Mouse (Mus musculus) liver, postnatal 0 days (tissue): ENCODE results near the gene Zfp212. TPM values are rescaled to one million over a fixed set of nuclear protein-coding genes. Genes with fewer than 3 reads are reported as not detected.

Experiments
- ATAC-seq: fragments of 200-750 bp; cut with Nextera tagmentation; 2 replicates; pipeline ENCODE4 v1.8.0; 2017; ENCODE audit warnings: mild to moderate bottlenecking, moderate library complexity
- DNase-seq: peaks from one replicate; pipeline ENCODE4 v3.0.0-alpha.2; 2016
- H3K27ac ChIP-seq: fragments of 300-500 bp; sonication (generic); 2 replicates; pipeline ENCODE4 v1.5.1; 2014; ENCODE audit warnings: antibody characterized with exemption, moderate library complexity, mild to moderate bottlenecking, low read depth
- H3K27me3 ChIP-seq: fragments of 300-500 bp; sonication (generic); 2 replicates; pipeline ENCODE4 v1.6.1; 2014; ENCODE audit warnings: low read length, control low read depth, mixed read lengths; ENCODE audit not compliant: insufficient read depth
- H3K36me3 ChIP-seq: fragments of 300-500 bp; sonication (generic); replicated peaks from 2 replicates; pipeline ENCODE4 v1.6.1; 2014; ENCODE audit warnings: mild to moderate bottlenecking, control low read depth, low read length, moderate library complexity, mixed read lengths; ENCODE audit not compliant: insufficient read depth
- H3K4me1 ChIP-seq: fragments of 300-500 bp; sonication (generic); 2 replicates; pipeline ENCODE4 v1.6.1; 2014; ENCODE audit warnings: antibody characterized with exemption, mild to moderate bottlenecking, control low read depth; ENCODE audit not compliant: insufficient read depth
- H3K4me2 ChIP-seq: fragments of 300-500 bp; sonication (generic); 2 replicates; pipeline ENCODE4 v1.6.1; 2014; ENCODE audit warnings: low read depth, mild to moderate bottlenecking, low read length, moderate library complexity, mixed read lengths
- H3K4me3 ChIP-seq: fragments of 300-500 bp; sonication (generic); 2 replicates; pipeline ENCODE4 v1.5.1; 2014; ENCODE audit warnings: low read depth, low read length
- H3K9ac ChIP-seq: fragments of 300-500 bp; sonication (generic); replicated peaks from 2 replicates; pipeline ENCODE4 v1.6.1; 2014; ENCODE audit warnings: mild to moderate bottlenecking, moderate library complexity
- H3K9me3 ChIP-seq: fragments of 300-500 bp; sonication (generic); 2 replicates; pipeline ENCODE4 v1.6.1; 2016; ENCODE audit warnings: mild to moderate bottlenecking, control low read depth, low read length, mixed read lengths
- CTCF ChIP-seq: sonication (generic); IDR thresholded peaks from 2 replicates; pipeline ENCODE4 v1.5.1; 2016; ENCODE audit warnings: antibody characterized with exemption, low read depth
- EP300 ChIP-seq: IDR thresholded peaks from 2 replicates; pipeline ENCODE4 v1.6.1; 2016; ENCODE audit warnings: antibody characterized with exemption, low read depth, mild to moderate bottlenecking
- WGBS: fragments of 180-500 bp; shearing (Covaris S2); extraction: QIAGEN DNeasy Blood & Tissue Kit; methylation state at CpG from one replicate; pipeline ENCODE4 v1.1.7; 2014; ENCODE audit not compliant: insufficient replicate concordance; 5-methylcytosine and 5-hydroxymethylcytosine counted together
- polyA plus RNA-seq: library from polyadenylated mRNA; unstranded; fragments of >200 nt; fragmentation: Nextera tagmentation; extraction: Ambion mirVana; gene quantifications from 2 replicates; pipeline ENCODE4 v1.2.1, GENCODE M21; 2015

Gene Zfp212
- polyA plus RNA-seq, 1 experiment from 2014 or later, result 5.1 TPM

DNA sequence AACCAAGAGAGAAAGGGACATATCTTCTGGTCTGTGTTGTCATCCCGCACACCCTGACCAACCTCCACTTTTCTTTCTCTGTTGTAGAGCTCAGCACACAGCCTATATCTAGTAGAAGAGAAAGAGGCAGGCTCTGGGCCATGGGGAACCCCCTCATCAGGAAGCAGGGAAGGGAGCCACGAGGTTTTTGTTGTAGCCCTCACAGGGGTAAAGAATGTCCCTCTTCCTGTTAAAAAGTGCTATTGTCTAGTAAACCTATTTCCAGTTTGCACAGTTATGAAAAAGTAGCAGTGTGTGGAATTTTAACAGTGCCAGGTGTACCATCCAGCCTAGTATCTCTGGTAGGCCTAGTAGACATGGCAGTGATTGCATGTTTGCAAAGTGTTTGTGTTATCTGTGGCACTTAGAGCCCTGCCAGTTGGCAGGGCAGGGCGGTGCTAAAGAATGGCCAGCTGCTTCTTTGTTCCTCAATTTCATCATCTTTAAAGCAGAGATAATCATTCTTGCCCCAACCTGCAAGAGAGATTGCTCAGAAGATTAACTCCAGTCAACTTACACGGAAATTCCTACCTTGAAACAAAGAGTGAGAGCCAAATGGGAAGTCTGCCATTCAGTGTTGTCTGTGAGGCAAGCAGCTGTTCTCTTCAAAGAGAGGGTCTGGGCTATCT, 41.1 kb upstream of the Zfp212 start:
- Histone ChIP-seq H3K4me2 (peak overlapping the region; percentile 75), H3K27ac (no peak overlapping the region), H3K4me1 (peaks cover 12% of the 10 kb centered on the region), H3K36me3 (peaks cover 33% of the 10 kb centered on the region), H3K9ac (peak overlapping the region; percentile 93; the same call in 1 of the 2 replicates), H3K9me3 (no peaks in the 10 kb centered on the region), H3K27me3 (no peaks in the 10 kb centered on the region), H3K4me3 (no peak overlapping the region)
- TF ChIP-seq EP300 (no peak), CTCF (no peak)
- no peak for ATAC-seq
- DNase-seq, result no peak
- 60% methylated on average over 4 of the region's 4 CpGs for WGBS

GRCm38 (mm10) chr6:47880166-47880565, 40.1 kb upstream of the Zfp212 start:
- H3K4me3 ChIP-seq, result no peak overlapping the region
- no peak overlapping the region for H3K27ac ChIP-seq
- H3K27me3 ChIP-seq, result no peaks in the 10 kb centered on the region
- H3K4me2 ChIP-seq, result no peak overlapping the region
- ATAC-seq (no peak), DNase-seq (no peak)
- 95% methylated on average over 10 of the region's 10 CpGs for WGBS
- H3K9ac ChIP-seq, result no peak overlapping the region
- peaks cover 37% of the 10 kb centered on the region for H3K36me3 ChIP-seq
- H3K4me1 ChIP-seq, result peaks cover 12% of the 10 kb centered on the region
- TF ChIP-seq EP300 (no peak), CTCF (no peak)
- H3K9me3 ChIP-seq, result no peaks in the 10 kb centered on the region

DNA sequence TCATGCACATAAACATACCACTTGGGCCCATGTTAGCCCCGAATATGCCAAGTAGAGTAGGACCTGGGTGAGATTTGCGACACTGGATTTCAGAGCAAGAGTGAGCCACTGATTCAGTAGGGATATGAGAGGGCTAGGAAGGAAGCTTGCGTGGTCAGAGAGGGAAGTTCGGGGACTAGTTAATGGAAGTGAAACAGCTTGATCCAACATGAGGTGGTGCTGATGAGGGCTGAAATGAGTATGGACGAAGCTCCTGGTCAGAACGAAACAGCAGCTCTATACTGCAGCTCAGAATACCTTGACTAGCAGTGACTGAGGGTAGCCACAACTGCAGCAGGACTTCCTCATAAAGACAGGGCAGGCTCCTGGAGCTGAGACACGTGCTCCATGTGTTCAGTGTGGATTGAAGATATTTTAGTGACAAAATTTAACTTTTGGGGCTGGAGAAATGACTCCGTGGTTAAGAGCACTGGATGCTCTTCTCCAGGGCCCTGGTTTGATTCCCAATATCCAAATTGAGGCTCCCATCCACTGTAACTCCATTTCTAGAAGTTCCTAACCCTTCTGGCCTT, 31.4 kb upstream of the Zfp212 start:
- Histone ChIP-seq H3K36me3 (peaks cover 36% of the 10 kb centered on the region), H3K4me2 (no peak overlapping the region), H3K4me1 (no peaks in the 10 kb centered on the region), H3K27ac (no peak overlapping the region), H3K4me3 (no peak overlapping the region), H3K9me3 (no peaks in the 10 kb centered on the region), H3K9ac (no peak overlapping the region), H3K27me3 (no peaks in the 10 kb centered on the region)
- DNase-seq (no peak), ATAC-seq (no peak)
- TF ChIP-seq CTCF (no peak), EP300 (no peak)
- 74% methylated on average over 8 of the region's 8 CpGs for WGBS

GRCm38 (mm10) chr6:47899416-47899815, 20.9 kb upstream of the Zfp212 start:
- no peak for TF ChIP-seq CTCF
- no peak for TF ChIP-seq EP300
- DNase-seq, result no peak
- Histone ChIP-seq H3K36me3 (peaks cover 42% of the 10 kb centered on the region), H3K9me3 (no peaks in the 10 kb centered on the region), H3K4me1 (no peaks in the 10 kb centered on the region), H3K4me2 (no peak overlapping the region), H3K9ac (no peak overlapping the region), H3K27ac (no peak overlapping the region), H3K27me3 (no peaks in the 10 kb centered on the region), H3K4me3 (no peak overlapping the region)
- no peak for ATAC-seq
- WGBS, result 83% methylated on average over 6 of the region's 6 CpGs

GRCm38 (mm10) chr6:47903587-47903986, 16.7 kb upstream of the Zfp212 start:
- TF ChIP-seq EP300 (no peak), CTCF (no peak)
- H3K4me1 ChIP-seq, result no peaks in the 10 kb centered on the region
- no peak overlapping the region for H3K9ac ChIP-seq
- ATAC-seq (0 out of 2 replicates have a peak, but pooled peaks have one; percentile 25), DNase-seq (peak; percentile 37)
- H3K9me3 ChIP-seq, result no peaks in the 10 kb centered on the region
- H3K27me3 ChIP-seq, result no peaks in the 10 kb centered on the region
- no peak overlapping the region for H3K4me2 ChIP-seq
- no peak overlapping the region for H3K27ac ChIP-seq
- WGBS, result 82% methylated on average over 4 of the region's 4 CpGs
- peaks cover 50% of the 10 kb centered on the region for H3K36me3 ChIP-seq
- H3K4me3 ChIP-seq, result no peak overlapping the region

- no peak overlapping the region for H3K4me2 ChIP-seq
- H3K27me3 ChIP-seq, result no peaks in the 10 kb centered on the region
- no peak overlapping the region for H3K4me3 ChIP-seq
- no peak for TF ChIP-seq EP300
- TF ChIP-seq CTCF, result no peak
- peaks cover 46% of the 10 kb centered on the region for H3K36me3 ChIP-seq
- DNase-seq, result no peak
- 83% methylated on average over 19 of the region's 19 CpGs for WGBS
- no peak overlapping the region for H3K9ac ChIP-seq
- H3K27ac ChIP-seq, result no peak overlapping the region
- ATAC-seq, result no peak
- H3K9me3 ChIP-seq, result no peaks in the 10 kb centered on the region
- H3K4me1 ChIP-seq, result no peaks in the 10 kb centered on the region
Measured at GRCm38 (mm10) chr6:47904361-47904760, 15.9 kb upstream of the Zfp212 start.
